Mouse (Mus musculus) gastrocnemius, postnatal 10 days (tissue): Measurements from ENCODE around the gene Gm9970. TPM values are rescaled to one million over a fixed set of nuclear protein-coding genes. Genes with fewer than 3 reads are reported as not detected.
"Not testable (repeated sequence)": the region's sequence is repeated elsewhere in the genome, so short reads cannot be mapped to it uniquely, and the experiment has no call there.

Source experiments
- DNase-seq: peaks from one replicate; pipeline ENCODE4 v3.0.0; 2021; ENCODE audit warnings: mixed read lengths
- total RNA-seq, 2 experiments: library from RNA; stranded (reverse); gene quantifications; 2 replicates each; pipeline ENCODE4 v1.2.3; 2021

Gene Gm9970
- total RNA-seq, 2 experiments from 2014 or later: not detected

GRCm38 (mm10) chr5:31221304-31221945 lies 19.6 kb downstream of the Gm9970 start:
- DNase-seq: no peak

GRCm38 (mm10) chr5:31220448-31221303 lies 20.4 kb downstream of the Gm9970 start, which contains the start of gene Ppm1g:
Gene Ppm1g, minus strand, starts transcription at chr5:31220687.
- DNase-seq: peak; percentile 99

- DNase-seq: peak; percentile 63
Measured at GRCm38 (mm10) chr5:31219911-31220447, 21.1 kb downstream of the Gm9970 start.

- no peak for DNase-seq
Measured at GRCm38 (mm10) chr5:31219474-31219873, 21.6 kb downstream of the Gm9970 start.

- DNase-seq: no peak
Measured at GRCm38 (mm10) chr5:31219070-31219469, 22.0 kb downstream of the Gm9970 start.

GRCm38 (mm10) chr5:31218294-31218693 lies 22.7 kb downstream of the Gm9970 start:
- DNase-seq: no peak

GRCm38 (mm10) chr5:31216554-31216953 lies 24.5 kb downstream of the Gm9970 start:
- DNase-seq: not testable (repeated sequence)

- DNase-seq: no peak
Measured at GRCm38 (mm10) chr5:31204421-31204820, 36.6 kb downstream of the Gm9970 start.

- DNase-seq: no peak
Measured at GRCm38 (mm10) chr5:31203866-31204265, 37.2 kb downstream of the Gm9970 start.

GRCm38 (mm10) chr5:31202933-31203332 lies 38.1 kb downstream of the Gm9970 start:
- DNase-seq: peak; percentile 4

- DNase-seq: peak; percentile 86
Measured at GRCm38 (mm10) chr5:31201742-31202590, 39.1 kb downstream of the Gm9970 start, which contains the start of gene Zfp513. Gene Zfp513, minus strand, starts transcription at chr5:31202303.

GRCm38 (mm10) chr5:31201042-31201741 lies 39.8 kb downstream of the Gm9970 start:
- DNase-seq: no peak

- peak; percentile 40 for DNase-seq
Measured at GRCm38 (mm10) chr5:31200327-31200768, 40.7 kb downstream of the Gm9970 start.

- no peak for DNase-seq
Measured at GRCm38 (mm10) chr5:31199893-31200292, 41.1 kb downstream of the Gm9970 start.

- DNase-seq: peak; percentile 11
Measured at GRCm38 (mm10) chr5:31199321-31199892, 41.6 kb downstream of the Gm9970 start.

GRCm38 (mm10) chr5:31198616-31199320 lies 42.3 kb downstream of the Gm9970 start:
- DNase-seq: no peak

- DNase-seq: peak; percentile 3
Measured at GRCm38 (mm10) chr5:31198170-31198569, 42.9 kb downstream of the Gm9970 start.

GRCm38 (mm10) chr5:31197072-31197471 lies 44.0 kb downstream of the Gm9970 start:
- peak; percentile 2 for DNase-seq

- DNase-seq: no peak
Measured at GRCm38 (mm10) chr5:31196207-31196606, 44.8 kb downstream of the Gm9970 start.

GRCm38 (mm10) chr5:31195671-31196070 lies 45.4 kb downstream of the Gm9970 start:
- no peak for DNase-seq
